Mouse (Mus musculus): Measurements from ENCODE around the gene Hus1. TPM values are rescaled to one million over a fixed set of nuclear protein-coding genes. Genes with fewer than 3 reads are reported as not detected.

The Hus1 gene
- polyA plus RNA-seq, 1 experiment from 2014 or later: 23.0 TPM

Other genes with a start within 250 kb of the Hus1 start
- gene Pkd1l1, start 37.9 kb downstream of the Hus1 start, polyA plus RNA-seq (2014; fragmentation: Nextera tagmentation; extraction: Ambion mirVana): 0.10 and 0.18 TPM in 2 replicates
- 0.36 TPM in 2 replicates for gene Gm11992, start 37.4 kb upstream of the Hus1 start, polyA plus RNA-seq (2014; fragmentation: Nextera tagmentation; extraction: Ambion mirVana)
- gene Sun3, start 37.8 kb upstream of the Hus1 start, polyA plus RNA-seq (2014; fragmentation: Nextera tagmentation; extraction: Ambion mirVana): not detected in 2 replicates
- 5.1 and 6.6 TPM in 2 replicates for gene Upp1, start 106.9 kb upstream of the Hus1 start, polyA plus RNA-seq (2014; fragmentation: Nextera tagmentation; extraction: Ambion mirVana)
- 0.04 and 0.09 TPM in 2 replicates for gene Abca13, start 180.8 kb upstream of the Hus1 start, polyA plus RNA-seq (2014; fragmentation: Nextera tagmentation; extraction: Ambion mirVana)